Mouse (Mus musculus): ENCODE measurements at regions not wholly inside any gene's neighbourhood (a gene's known extent, or its start where the extent isn't known, plus 50 kb on each side); places are given as distances from the start of the nearest gene placed in this dataset.

GRCm38 (mm10) chr6:70146986-70147385 lies 645.0 kb downstream of the Rpia start:
- TF ChIP-seq CTCF (conservative IDR thresholded peaks at IDR 0.05; ENCODE audit: low read length) (peak; percentile 44), POU5F1 (IDR thresholded peaks at IDR 0.05; ENCODE audit: borderline replicate concordance, low read length) (no peak)
